Mouse (Mus musculus): ENCODE measurements at regions not wholly inside any gene's neighbourhood (a gene's known extent, or its start where the extent isn't known, plus 50 kb on each side); places are given as distances from the start of the nearest gene placed in this dataset.

DNA sequence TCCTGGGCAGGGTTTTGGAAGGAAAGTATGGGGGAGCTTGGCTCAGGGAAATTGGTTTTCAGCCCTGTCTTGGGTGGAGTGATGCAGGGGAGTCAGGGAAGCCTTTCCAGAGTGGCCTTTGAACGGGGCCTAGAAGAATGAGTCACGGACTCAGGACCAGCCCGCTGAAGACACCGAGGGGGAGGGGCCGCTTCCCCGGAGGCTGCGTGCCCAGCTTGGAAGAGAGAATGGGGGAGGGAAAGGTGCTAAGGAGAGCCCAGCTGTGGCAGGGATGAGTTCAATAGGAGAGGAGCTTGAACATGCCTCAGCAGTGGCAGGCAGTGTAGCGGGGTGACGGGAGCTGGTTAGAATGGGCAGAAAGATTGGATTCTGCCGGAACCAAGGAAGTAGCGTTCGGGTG, 337.8 kb downstream of the Zfp706 start:
- DNase-seq (ENCODE audit: low spot score in 2 of 2), result no peak

DNA sequence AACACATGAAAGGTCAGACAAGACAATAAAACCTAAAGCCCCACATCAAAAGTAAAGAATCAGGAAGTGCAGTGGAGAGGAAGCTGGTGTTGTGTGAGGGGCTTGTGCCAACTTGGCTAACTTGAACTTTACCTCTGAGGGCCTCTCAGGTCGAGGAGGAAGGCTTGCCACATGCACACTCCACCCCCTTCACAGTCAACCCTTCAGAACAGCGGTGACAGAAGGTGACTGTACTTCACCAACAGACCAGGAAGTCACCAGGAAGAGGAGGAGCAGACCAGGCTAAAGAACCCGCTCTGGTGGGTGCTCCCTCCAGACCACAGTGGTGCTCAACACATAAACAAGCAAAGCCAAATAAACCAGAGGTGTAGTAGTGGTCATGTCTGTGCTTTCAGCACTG, 341.0 kb downstream of the Zfp706 start:
- DNase-seq (ENCODE audit: low spot score in 2 of 2), result peak; percentile 44 to 52

DNA sequence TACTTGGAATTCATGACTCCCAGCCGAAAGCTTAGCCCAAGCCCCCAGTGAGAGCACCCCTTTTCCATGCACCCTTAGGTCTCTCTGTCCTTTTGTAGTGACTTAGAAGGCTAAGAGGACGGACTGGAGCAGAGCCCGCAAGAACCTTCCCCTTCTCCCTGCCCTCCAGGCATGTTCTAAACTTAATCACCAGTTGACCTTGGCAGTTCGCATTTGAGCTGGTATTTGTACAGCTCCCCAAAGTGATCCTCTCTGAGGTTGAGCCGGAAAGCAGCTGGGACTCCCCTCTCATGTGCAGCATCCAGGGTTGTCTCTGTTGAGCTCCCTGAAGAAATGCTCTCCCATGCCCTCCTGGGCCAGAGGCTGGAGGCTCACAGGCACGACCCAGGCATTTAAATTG, 343.2 kb downstream of the Zfp706 start:
- no peak for DNase-seq (ENCODE audit: low spot score in 2 of 2)

DNA sequence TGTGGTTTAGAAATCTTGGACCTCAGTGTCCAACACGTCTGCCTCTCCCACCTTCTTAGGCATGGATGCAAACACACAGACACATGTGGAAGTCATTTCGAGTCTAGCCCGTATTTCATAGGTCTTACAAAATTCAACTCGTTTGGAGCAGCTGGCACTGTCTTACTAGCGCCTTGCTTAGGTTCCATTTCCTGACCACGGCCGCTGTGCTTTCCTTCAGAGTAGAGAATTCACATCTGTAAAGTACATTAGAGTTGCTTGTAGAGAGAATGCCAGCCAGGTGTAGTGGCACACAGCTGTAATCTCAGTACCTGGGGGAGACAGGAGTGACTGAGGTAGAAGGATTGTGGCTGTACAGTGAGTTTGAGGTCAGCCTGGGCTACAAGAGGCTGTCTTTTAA, 346.6 kb downstream of the Zfp706 start:
- no peak for DNase-seq (ENCODE audit: low spot score in 2 of 2)
